Mouse (Mus musculus) testis, adult 10 weeks (tissue): ENCODE data around the gene Man2c1. TPM values are rescaled to one million over a fixed set of nuclear protein-coding genes. Genes with fewer than 3 reads are reported as not detected.

Experiments used
- polyA plus RNA-seq: library from polyadenylated mRNA; stranded (reverse); fragments of 350-450 nt; fragmentation: Illumina TruSeq; extraction: RNeasy Lipid Tissue Mini Kit (QIAGEN cat#74804); gene quantifications from one replicate; pipeline ENCODE4 v1.2.3, GENCODE M21; 2014; ENCODE audit warnings: low read depth, low replicate concordance

Man2c1 gene
- polyA plus RNA-seq = 13.0 TPM

DNA sequence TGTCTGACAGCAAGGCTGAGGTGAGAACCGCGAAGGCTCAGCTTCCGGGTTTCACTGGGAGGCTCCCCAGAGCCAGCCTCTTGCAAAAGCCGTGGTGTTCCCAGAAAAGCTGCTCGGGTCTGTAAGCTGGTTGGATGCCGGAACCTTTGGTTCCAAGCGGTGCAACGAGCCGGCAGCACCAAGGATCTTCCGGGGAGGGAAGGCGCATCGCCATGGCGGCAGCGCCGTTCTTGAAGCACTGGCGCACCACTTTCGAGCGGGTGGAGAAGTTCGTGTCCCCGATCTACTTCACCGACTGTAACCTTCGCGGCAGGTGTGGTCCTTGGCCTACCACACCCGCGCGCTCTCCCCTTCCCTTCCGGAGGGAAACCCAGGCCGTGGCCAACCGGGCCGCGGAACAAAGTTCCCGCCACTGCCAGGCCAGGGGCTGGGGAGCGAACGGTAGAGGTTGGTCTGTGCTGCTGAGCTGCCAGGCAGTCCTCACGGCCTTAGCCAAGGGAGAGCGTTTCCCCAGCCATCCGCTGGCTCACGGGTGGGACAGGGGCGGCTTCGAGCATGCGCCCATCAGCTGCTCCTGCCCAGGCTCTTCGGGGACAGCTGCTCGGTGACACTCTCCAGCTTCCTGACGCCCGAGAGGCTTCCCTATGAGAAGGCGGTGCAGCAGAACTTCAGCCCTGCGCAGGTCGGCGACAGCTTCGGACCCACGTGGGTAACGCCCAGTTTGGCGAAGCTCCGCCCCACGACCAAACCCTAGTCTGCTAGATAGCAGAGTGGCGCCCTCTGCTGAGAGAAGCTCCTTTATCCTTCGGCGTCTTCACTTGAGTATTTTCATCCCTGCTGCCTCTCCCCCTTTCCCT, at the start of gene Man2c1:
Gene Man2c1 (plus strand): TSS at position 114 of the 857 bp plus-strand sequence.

DNA sequence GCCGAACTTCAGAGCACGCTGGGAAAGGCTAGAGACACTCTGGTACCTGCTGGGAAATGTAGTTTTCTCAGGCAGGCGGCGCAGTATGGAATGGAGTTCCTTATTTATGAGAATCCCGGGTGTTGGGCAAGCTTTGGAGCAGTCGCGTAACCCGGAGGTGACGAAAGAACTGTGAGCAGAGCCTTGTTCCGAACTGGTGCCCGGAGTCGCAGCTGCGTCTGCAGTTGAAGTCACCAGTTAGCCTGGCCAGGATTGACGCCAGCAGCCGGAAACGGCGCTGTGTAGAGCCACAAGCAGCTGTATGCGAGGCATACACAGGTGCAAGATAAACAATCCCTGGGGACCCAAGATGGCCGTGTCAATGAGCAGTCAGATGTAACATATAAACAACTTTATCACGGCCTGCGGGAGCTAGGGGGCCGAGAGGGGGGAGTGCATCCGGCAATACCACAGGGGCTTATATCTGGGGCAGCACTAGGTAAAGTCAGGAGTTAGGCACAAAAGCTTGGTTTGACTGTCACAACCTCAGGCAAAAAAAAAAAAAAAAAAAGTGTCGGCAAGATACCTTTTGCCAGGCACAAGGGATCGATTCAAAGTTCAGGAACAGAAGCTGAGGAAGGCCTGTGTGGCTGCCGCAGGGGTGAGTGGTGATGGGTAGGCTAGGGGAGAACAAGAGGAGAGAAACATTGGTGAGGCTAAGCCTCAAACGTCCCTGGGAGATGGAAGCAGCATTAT, 17.8 kb downstream of the Man2c1 start, which contains the start of gene Neil1:
Gene Neil1 (minus strand): TSS at position 162 of the 735 bp plus-strand sequence.

DNA sequence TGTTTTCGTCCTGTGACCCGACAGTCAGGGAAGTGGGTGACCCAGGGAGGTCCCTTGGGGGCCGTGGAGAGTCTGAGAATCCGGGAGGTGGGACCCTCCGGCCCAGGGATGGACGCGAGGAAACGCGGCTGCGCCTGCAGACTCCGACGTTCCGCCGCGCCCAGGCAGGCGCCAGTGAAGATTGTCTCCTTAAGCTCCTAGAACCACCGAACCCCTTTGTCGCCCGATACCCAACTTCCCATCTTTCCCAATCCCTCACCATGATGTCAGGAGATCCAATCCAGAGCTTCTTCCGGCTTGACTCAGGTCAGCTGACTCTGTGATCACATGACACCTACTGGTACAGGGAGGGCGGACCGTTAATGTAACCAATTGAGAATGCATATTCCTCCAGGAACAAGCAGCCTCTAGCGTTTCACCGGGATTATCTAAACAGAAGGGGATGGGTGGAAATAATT, 27.6 kb downstream of the Man2c1 start, which contains the start of gene Commd4:
Gene Commd4 (minus strand): TSS at position 319 of the 458 bp plus-strand sequence.

Other genes with a start within 250 kb of the Man2c1 start
- gene Snx33, start 202.3 kb upstream of the Man2c1 start, polyA plus RNA-seq = 2.4 TPM
- gene Imp3, start 193.2 kb upstream of the Man2c1 start, polyA plus RNA-seq = 12.1 TPM
- gene Snupn, start 179.8 kb upstream of the Man2c1 start, polyA plus RNA-seq = 35.1 TPM
- 24.0 TPM for gene Ptpn9, start 135.8 kb upstream of the Man2c1 start, polyA plus RNA-seq
- 42.0 TPM for gene Sin3a, start 58.6 kb upstream of the Man2c1 start, polyA plus RNA-seq
- gene Neil1, start 17.6 kb downstream of the Man2c1 start, polyA plus RNA-seq = not detected
- gene Commd4, start 27.6 kb downstream of the Man2c1 start, polyA plus RNA-seq = 3.4 TPM
- gene Trcg1, start 105.9 kb downstream of the Man2c1 start, polyA plus RNA-seq = not detected
- gene 1700017B05Rik, start 131.9 kb downstream of the Man2c1 start, polyA plus RNA-seq = 5.3 TPM